Mouse (Mus musculus): Measurements from ENCODE around the gene Slc16a5.

The Slc16a5 gene

GRCm38 (mm10) chr11:115462243-115462891, at the start of gene Slc16a5:
Gene Slc16a5, plus strand, starts transcription at chr11:115462474.
- peak; percentile 56 for DNase-seq (ENCODE audit: low spot score)

GRCm38 (mm10) chr11:115419531-115420237, 42.6 kb upstream of the Slc16a5 start, which contains the start of the genes Atp5h and Kctd2:
Gene Atp5h, minus strand, starts transcription at chr11:115419962.
Gene Kctd2, plus strand, starts transcription at chr11:115420128.
- DNase-seq (ENCODE audit: low spot score), result peak; percentile 96

GRCm38 (mm10) chr11:115420336-115421190, 41.7 kb upstream of the Slc16a5 start:
- DNase-seq (ENCODE audit: low spot score), result peak; percentile 18

- DNase-seq (ENCODE audit: low spot score), result no peak
Observed at GRCm38 (mm10) chr11:115421328-115421727, 40.9 kb upstream of the Slc16a5 start.

GRCm38 (mm10) chr11:115421972-115422371, 40.3 kb upstream of the Slc16a5 start:
- DNase-seq (ENCODE audit: low spot score), result no peak

- DNase-seq (ENCODE audit: low spot score), result peak; percentile 46
Observed at GRCm38 (mm10) chr11:115423091-115423490, 39.2 kb upstream of the Slc16a5 start.

- no peak for DNase-seq (ENCODE audit: low spot score)
Observed at GRCm38 (mm10) chr11:115424666-115425065, 37.6 kb upstream of the Slc16a5 start.

- DNase-seq (ENCODE audit: low spot score), result no peak
Observed at GRCm38 (mm10) chr11:115425671-115426070, 36.6 kb upstream of the Slc16a5 start.

GRCm38 (mm10) chr11:115427482-115428331, 34.6 kb upstream of the Slc16a5 start:
- peak; percentile 75 for DNase-seq (ENCODE audit: low spot score)

- DNase-seq (ENCODE audit: low spot score), result no peak
Observed at GRCm38 (mm10) chr11:115429307-115429706, 33.0 kb upstream of the Slc16a5 start.

- DNase-seq (ENCODE audit: low spot score), result no peak
Observed at GRCm38 (mm10) chr11:115430561-115430960, 31.7 kb upstream of the Slc16a5 start.

- DNase-seq (ENCODE audit: low spot score), result no peak
Observed at GRCm38 (mm10) chr11:115432814-115433213, 29.5 kb upstream of the Slc16a5 start.

GRCm38 (mm10) chr11:115433342-115433741, 28.9 kb upstream of the Slc16a5 start:
- no peak for DNase-seq (ENCODE audit: low spot score)

- no peak for DNase-seq (ENCODE audit: low spot score)
Observed at GRCm38 (mm10) chr11:115435596-115436337, 26.5 kb upstream of the Slc16a5 start.

- no peak for DNase-seq (ENCODE audit: low spot score)
Observed at GRCm38 (mm10) chr11:115437571-115438122, 24.6 kb upstream of the Slc16a5 start.

- no peak for DNase-seq (ENCODE audit: low spot score)
Observed at GRCm38 (mm10) chr11:115439326-115439725, 22.9 kb upstream of the Slc16a5 start.

GRCm38 (mm10) chr11:115439906-115440595, 22.2 kb upstream of the Slc16a5 start, which contains the start of gene Trim80:
Gene Trim80, plus strand, starts transcription at chr11:115440545.
- no peak for DNase-seq (ENCODE audit: low spot score)

GRCm38 (mm10) chr11:115441417-115441816, 20.9 kb upstream of the Slc16a5 start:
- no peak for DNase-seq (ENCODE audit: low spot score)

GRCm38 (mm10) chr11:115446906-115447305, 15.4 kb upstream of the Slc16a5 start:
- DNase-seq (ENCODE audit: low spot score), result no peak
